Mouse (Mus musculus) erythroblast, embryonic 14.5 days (primary cell): ENCODE measurements around the gene Wdr31.

Experiments
- GATA1 ChIP-seq: IDR thresholded peaks from 2 replicates; pipeline ENCODE4 v1.6.1; 2012; ENCODE audit warnings: low read length, inconsistent platforms, mixed read lengths
- TAL1 ChIP-seq: IDR thresholded peaks from 3 replicates; pipeline ENCODE4 v1.6.1; 2012; ENCODE audit warnings: low read length, inconsistent platforms, mixed read lengths

- no peak for TF ChIP-seq GATA1
- no peak for TF ChIP-seq TAL1
These were observed 10.3 kb upstream of the Wdr31 start for GRCm38 (mm10) chr4:62480709-62481605.
